Mouse (Mus musculus) hindbrain, embryonic 12.5 days (tissue): ENCODE measurements around the gene Cenpm. TPM values are rescaled to one million over a fixed set of nuclear protein-coding genes. Genes with fewer than 3 reads are reported as not detected.
A peak's percentile ranks its signal among the peaks of the same experiment; 100 is the strongest.

Experiments
- ATAC-seq: fragments of 200-750 bp; cut with Nextera tagmentation; 2 replicates; pipeline ENCODE4 v1.8.0; 2017; ENCODE audit warnings: moderate TSS enrichment; ENCODE audit not compliant: low FRiP score
- H3K27ac ChIP-seq: fragments of 300-500 bp; sonication (generic); 2 replicates; pipeline ENCODE4 v1.5.1; 2016; ENCODE audit warnings: mild to moderate bottlenecking
- H3K27me3 ChIP-seq: fragments of 300-500 bp; sonication (generic); 2 replicates; pipeline ENCODE4 v1.6.1; 2016; ENCODE audit warnings: mild to moderate bottlenecking
- H3K36me3 ChIP-seq: fragments of 300-500 bp; sonication (generic); 2 replicates; pipeline ENCODE4 v1.6.1; 2016; ENCODE audit warnings: mild to moderate bottlenecking
- H3K4me1 ChIP-seq: fragments of 300-500 bp; sonication (generic); 2 replicates; pipeline ENCODE4 v1.6.1; 2016
- H3K4me2 ChIP-seq: fragments of 300-500 bp; sonication (generic); replicated peaks from 2 replicates; pipeline ENCODE4 v1.6.1; 2016; ENCODE audit warnings: mild to moderate bottlenecking
- H3K4me3 ChIP-seq: fragments of 300-500 bp; sonication (generic); 2 replicates; pipeline ENCODE4 v1.5.1; 2016; ENCODE audit warnings: mild to moderate bottlenecking
- H3K9ac ChIP-seq: fragments of 300-500 bp; sonication (generic); 2 replicates; pipeline ENCODE4 v1.6.1; 2016; ENCODE audit warnings: mild to moderate bottlenecking, moderate library complexity
- H3K9me3 ChIP-seq: fragments of 300-500 bp; sonication (generic); replicated peaks from 2 replicates; pipeline ENCODE4 v1.6.1; 2016; ENCODE audit warnings: mild to moderate bottlenecking
- WGBS: fragments of 180-500 bp; shearing (Covaris S2); methylation state at CpG from one replicate; pipeline ENCODE4 v1.1.7; 2016; 5-methylcytosine and 5-hydroxymethylcytosine counted together
- polyA plus RNA-seq: library from polyadenylated mRNA; unstranded; fragments of >200 nt; fragmentation: Nextera tagmentation; extraction: Ambion mirVana; gene quantifications from 2 replicates; pipeline ENCODE4 v1.2.1, GENCODE M21; 2016

Cenpm gene
- polyA plus RNA-seq, 1 experiment from 2014 or later = 51.1 TPM

DNA sequence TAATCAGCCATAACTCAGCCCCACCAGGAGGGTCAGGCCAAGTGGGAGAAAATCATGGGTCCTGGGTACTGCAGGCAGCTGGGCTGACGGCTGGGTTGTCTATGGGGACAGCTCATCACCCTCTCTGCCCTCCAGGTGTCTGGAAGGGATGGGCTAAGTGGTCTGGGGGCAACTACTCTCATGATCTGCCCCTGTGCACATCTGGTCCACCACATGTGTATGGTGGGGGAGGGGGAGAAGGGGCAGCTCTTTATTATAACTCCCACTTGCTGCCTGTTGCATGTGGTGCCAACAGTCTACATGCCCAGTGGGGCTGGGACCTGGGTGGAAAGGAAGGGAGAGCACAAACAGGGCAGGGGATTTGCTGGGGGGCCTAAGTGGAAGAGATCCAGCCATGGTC, 33.7 kb downstream of the Cenpm start:
- Histone ChIP-seq H3K27ac (no peak overlapping the region), H3K36me3 (0 out of 2 replicates have a peak, but pooled peaks cover under 1% of the 10 kb centered on the region), H3K4me1 (peaks cover 41% of the 10 kb centered on the region), H3K9ac (no peak overlapping the region), H3K9me3 (no peaks in the 10 kb centered on the region), H3K27me3 (peaks cover 98% of the 10 kb centered on the region), H3K4me2 (no peak overlapping the region), H3K4me3 (0 out of 2 replicates have a peak overlapping the region, but pooled peaks have one; percentile 40)
- ATAC-seq = no peak
- 47% methylated on average over 1 of the region's 1 CpGs for WGBS

DNA sequence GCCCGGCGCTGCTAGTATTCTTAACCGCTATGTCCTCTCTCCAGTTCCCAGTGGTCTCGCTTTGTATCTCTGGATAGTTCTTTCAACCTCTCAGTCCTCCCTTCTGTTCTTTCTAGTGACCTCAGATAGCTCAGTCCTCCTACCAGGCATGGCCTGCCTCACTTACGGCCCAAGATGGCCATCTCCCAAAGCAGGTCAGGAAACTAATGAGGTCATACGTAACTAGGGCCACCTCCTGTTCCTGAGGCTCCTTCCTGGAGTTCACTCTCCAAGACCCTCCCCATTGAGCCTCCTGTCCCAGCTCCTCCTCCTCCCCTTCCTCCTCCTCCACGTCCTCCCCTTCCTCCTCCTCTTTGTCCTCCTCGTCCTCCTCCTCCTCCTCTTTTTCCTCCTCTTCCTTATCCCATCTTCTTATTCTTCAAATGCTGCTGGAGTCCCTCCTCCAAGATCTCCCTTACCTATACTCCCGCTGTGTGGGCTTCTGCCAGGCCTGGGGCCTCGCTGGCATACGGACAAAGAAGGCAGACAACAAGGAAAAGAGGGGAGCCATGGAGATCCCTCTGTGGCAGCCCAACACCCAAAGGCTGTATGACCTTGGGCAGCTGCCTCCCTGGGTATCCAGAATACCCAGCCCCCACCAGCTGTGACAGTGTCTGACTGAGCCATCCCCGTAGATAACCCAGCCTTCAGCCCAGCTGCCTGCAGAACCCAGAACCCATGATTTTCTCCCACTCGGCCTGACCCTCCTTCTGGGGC, 35.1 kb downstream of the Cenpm start:
- WGBS = 78% methylated on average over 13 of the region's 13 CpGs
- no peak overlapping the region for H3K4me2 ChIP-seq
- peaks cover 12% of the 10 kb centered on the region for H3K36me3 ChIP-seq
- no peak overlapping the region for H3K9ac ChIP-seq
- H3K27ac ChIP-seq = no peak overlapping the region
- H3K27me3 ChIP-seq = peaks cover 96% of the 10 kb centered on the region
- no peaks in the 10 kb centered on the region for H3K9me3 ChIP-seq
- H3K4me1 ChIP-seq = peaks cover 41% of the 10 kb centered on the region
- H3K4me3 ChIP-seq = no peak overlapping the region
- ATAC-seq = no peak

DNA sequence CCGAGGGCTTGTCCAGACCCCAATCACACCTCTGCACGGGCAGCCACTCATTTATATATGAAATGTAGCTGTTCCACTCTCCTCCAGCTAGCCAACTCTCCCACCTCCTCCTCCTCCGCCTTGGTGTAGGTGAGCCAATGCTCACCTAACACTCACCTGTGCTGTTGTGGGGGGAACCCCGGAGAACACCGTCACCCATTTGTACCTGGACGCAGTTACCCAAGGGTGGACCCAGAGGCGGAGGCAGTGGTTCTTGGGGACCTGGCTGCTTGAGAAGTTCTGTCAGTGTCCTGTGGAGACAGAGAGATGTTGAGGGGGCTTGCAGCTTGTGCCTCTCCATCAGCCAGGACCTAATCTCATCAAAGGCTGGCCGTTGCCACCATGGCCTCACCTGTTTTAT, 36.2 kb downstream of the Cenpm start:
- no peak overlapping the region for H3K4me3 ChIP-seq
- no peak overlapping the region for H3K4me2 ChIP-seq
- peaks cover 46% of the 10 kb centered on the region for H3K4me1 ChIP-seq
- H3K9me3 ChIP-seq = no peaks in the 10 kb centered on the region
- H3K27me3 ChIP-seq = peaks cover 86% of the 10 kb centered on the region
- H3K27ac ChIP-seq = no peak overlapping the region
- no peak for ATAC-seq
- WGBS = 81% methylated on average over 8 of the region's 8 CpGs
- H3K9ac ChIP-seq = no peak overlapping the region
- H3K36me3 ChIP-seq = peaks cover 22% of the 10 kb centered on the region

DNA sequence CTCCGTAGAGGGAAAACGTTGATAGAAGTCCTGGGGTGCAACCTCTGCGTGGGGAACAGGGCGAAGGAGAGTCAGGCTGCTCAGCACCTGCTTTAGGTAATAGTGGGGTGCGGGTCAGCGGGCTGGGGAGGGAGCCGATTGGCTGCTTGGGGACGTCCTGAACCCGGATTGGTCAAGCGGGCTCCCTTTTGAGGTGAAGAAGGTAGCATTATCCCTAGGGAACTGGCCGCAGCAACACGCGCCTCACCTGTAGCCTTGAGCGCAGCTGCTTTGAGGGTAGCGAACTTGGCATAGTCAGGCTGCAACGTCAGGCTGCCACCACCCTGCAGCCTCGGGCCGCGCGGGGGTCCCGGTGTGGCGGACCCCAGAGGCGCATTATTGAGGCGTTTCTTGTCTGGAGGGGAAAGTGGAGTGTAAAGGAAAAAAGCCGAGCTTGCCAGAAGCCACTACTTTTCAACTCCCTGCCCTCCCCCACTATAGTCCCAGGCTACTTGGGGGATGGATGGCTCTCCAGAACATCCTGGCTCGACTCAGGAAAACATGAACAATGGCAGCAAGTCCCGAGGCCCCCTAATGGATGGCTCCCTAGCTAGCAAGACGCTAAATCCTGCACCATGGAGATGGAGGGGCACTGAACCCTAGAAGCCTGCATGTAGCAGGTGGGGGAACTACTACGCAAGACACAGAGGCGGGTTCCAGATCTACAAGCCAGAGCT, 36.9 kb downstream of the Cenpm start:
- H3K27me3 ChIP-seq = peaks cover 80% of the 10 kb centered on the region

DNA sequence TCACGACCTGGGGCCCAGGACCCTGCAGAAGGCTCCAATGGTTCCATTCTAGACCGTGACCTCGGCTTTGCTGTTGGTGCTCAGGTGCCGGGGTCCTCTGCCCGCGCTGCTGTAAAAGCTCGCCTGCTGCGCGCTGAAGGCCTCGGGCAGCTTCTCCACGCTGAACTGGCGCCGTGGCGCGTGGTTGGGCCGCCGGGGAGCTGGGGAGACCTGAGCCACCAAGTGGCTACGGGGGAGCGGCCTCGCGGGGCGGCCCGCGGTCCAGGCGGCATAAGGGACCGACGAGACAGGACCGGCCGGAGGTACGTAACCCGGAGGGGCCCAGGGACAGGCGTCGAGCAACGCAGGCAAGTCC, 37.5 kb downstream of the Cenpm start:
- WGBS = 9% methylated on average over 34 of the region's 34 CpGs
- ATAC-seq = no peak
- peaks cover 74% of the 10 kb centered on the region for H3K27me3 ChIP-seq
- peak overlapping the region; percentile 15; the same call in 1 of the 2 replicates for H3K4me2 ChIP-seq
- H3K27ac ChIP-seq = no peak overlapping the region
- H3K9ac ChIP-seq = peak overlapping the region; percentile 0; the same call in 1 of the 2 replicates
- no peaks in the 10 kb centered on the region for H3K9me3 ChIP-seq
- no peak overlapping the region for H3K4me3 ChIP-seq
- H3K4me1 ChIP-seq = peaks cover 36% of the 10 kb centered on the region
- peaks cover 35% of the 10 kb centered on the region for H3K36me3 ChIP-seq

More for the DNA sequence above, 36.9 kb downstream of the Cenpm start:
- no peak overlapping the region for H3K4me3 ChIP-seq
- no peak for ATAC-seq
- peak overlapping the region; percentile 15; the same call in 1 of the 2 replicates for H3K4me2 ChIP-seq
- H3K27ac ChIP-seq = no peak overlapping the region
- 16% methylated on average over 30 of the region's 30 CpGs for WGBS
- H3K36me3 ChIP-seq = peaks cover 29% of the 10 kb centered on the region
- peaks cover 41% of the 10 kb centered on the region for H3K4me1 ChIP-seq
- H3K9ac ChIP-seq = peak overlapping the region; percentile 0; the same call in 1 of the 2 replicates
- H3K9me3 ChIP-seq = no peaks in the 10 kb centered on the region

DNA sequence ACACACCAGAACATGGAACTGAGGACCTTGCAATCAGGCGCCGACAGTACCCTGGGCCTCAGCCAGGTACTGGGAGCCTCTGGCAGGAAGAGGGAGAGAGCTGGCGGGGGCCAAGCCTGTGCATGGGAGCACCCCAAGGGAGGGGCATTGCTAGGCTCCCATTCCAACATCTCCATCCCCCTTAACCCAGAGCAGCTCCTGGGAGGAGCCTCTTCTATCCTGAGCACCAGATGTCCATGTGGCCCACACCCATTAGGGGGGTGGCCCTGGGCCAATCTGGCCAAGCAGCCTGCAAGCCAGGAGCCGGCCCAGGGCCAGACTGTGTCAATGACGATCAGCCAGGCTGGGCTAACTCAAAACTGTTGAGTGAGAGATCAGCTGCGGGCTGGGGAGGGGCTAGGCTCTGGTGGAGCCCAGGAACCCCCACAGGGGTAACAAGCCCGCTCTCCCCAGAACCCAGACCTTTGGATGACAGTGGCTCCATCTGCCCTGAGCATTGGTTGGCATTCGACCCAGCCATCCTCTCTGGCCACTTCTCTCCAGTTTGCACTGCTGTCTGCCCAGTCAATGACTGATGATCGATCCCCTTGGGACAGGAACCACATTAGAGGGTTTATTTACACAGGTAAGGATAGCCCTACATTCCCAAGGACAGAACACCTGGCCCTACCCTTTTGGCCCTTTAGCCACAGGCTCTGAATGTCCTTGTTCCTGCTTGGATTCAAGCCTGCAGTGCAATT, 38.0 kb downstream of the Cenpm start:
- H3K36me3 ChIP-seq = peaks cover 40% of the 10 kb centered on the region
- peaks cover 68% of the 10 kb centered on the region for H3K27me3 ChIP-seq
- no peak overlapping the region for H3K27ac ChIP-seq
- H3K9ac ChIP-seq = no peak overlapping the region; the same call in 1 of the 2 replicates
- peaks cover 30% of the 10 kb centered on the region for H3K4me1 ChIP-seq
- no peak overlapping the region for H3K4me3 ChIP-seq
- no peaks in the 10 kb centered on the region for H3K9me3 ChIP-seq
- 57% methylated on average over 9 of the region's 9 CpGs for WGBS
- no peak overlapping the region for H3K4me2 ChIP-seq
- peak; percentile 53 for ATAC-seq

DNA sequence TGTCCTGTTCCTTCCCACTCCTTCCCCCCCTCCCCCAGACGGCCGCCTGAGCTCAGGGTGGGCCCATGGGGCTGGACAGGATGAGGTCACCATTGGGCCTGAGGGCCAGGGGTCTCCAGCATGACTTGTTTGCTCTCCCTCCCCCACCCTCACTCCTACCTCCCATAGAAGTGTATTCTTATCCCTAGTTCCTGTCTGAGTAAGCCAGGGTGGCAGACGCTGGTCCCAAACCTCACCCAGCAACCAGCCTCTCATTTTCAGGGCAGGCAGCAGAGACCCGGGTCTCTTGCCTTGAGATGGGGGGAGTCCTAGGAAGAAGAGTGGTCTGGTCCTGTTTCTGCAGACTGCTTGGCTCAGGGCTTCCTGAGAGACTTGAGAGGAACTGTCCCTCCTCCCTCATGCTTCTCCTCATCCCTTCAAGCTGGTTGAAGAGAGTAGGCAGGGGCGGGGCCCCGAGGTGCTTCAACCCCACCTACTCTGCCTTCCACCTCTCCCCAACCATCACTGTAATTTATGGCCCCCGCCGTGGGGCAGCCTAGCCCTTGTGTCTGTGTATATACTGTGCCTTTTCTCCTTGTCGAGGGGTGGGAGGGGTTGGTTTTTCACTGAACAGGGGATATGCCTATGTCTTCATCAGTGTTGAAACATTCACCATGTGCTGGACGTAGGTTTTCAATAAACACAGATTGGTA, 39.7 kb downstream of the Cenpm start:
- no peaks in the 10 kb centered on the region for H3K9me3 ChIP-seq
- ATAC-seq = no peak
- H3K27me3 ChIP-seq = peaks cover 51% of the 10 kb centered on the region
- no peak overlapping the region for H3K27ac ChIP-seq
- peaks cover 26% of the 10 kb centered on the region for H3K4me1 ChIP-seq
- H3K9ac ChIP-seq = no peak overlapping the region
- H3K4me2 ChIP-seq = no peak overlapping the region
- WGBS = 65% methylated on average over 10 of the region's 10 CpGs
- H3K36me3 ChIP-seq = peaks cover 55% of the 10 kb centered on the region
- H3K4me3 ChIP-seq = no peak overlapping the region

DNA sequence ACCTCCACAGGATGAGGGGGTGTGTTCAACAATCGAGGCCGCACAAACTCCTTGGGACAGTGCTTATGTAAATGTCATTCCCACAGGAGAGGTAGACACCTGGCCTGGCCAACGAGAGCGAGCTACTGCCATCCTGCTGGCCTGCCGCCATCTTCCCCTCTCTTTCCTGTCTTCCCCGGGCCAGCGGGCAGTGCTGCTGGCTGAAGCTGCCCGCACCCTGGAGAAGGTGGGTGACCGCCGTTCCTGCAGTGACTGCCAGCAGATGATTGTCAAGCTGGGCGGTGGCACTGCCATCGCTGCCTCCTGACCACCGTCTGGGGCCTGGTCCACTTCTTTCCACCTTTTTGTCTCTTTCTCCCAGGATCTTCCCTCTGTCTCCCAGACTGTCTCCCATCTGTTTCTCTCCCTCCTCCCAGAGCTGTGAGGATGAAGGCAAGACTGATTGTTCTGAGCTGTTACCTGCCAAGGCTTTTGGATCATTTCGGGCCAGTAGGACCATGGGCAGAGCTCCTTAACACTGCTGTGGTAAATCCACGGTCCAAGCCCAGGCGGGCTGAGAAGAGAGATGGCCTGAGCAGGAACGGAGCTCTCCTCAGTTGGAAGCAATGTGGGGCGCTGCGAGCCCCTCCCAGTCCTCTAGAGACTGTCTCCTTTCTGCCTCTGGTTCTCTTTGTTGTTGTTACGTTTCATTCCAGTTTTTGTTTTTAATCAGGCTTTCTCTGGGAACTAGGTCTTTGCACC, 40.8 kb downstream of the Cenpm start:
- Histone ChIP-seq H3K9ac (no peak overlapping the region), H3K9me3 (no peaks in the 10 kb centered on the region), H3K27me3 (peaks cover 41% of the 10 kb centered on the region), H3K4me1 (peaks cover 26% of the 10 kb centered on the region), H3K4me3 (no peak overlapping the region), H3K27ac (peak overlapping the region; percentile 17; the same call in 1 of the 2 replicates), H3K36me3 (peaks cover 65% of the 10 kb centered on the region), H3K4me2 (no peak overlapping the region)
- 73% methylated on average over 20 of the region's 20 CpGs for WGBS
- ATAC-seq = no peak

DNA sequence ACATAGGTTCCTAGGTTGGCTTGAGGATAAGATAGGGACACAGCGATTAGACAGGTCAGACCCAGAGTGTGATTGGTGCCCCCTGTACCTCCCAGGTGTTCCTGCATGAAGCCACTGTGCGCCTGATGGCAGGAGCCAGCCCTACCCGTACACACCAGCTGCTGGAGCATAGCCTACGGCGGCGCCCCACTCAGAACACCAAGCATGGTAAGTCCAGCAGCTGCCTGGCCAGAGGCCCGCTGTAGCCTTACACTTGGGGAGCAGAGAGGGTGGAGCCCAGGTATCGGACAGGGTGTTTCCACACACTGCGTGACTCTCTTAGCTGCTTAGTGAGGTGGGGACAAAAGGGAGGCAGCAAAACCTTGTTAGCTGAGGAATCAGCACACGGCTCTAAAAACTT, 41.5 kb downstream of the Cenpm start:
- Histone ChIP-seq H3K36me3 (peaks cover 72% of the 10 kb centered on the region), H3K27ac (no peak overlapping the region)
- WGBS = 92% methylated on average over 10 of the region's 10 CpGs

DNA sequence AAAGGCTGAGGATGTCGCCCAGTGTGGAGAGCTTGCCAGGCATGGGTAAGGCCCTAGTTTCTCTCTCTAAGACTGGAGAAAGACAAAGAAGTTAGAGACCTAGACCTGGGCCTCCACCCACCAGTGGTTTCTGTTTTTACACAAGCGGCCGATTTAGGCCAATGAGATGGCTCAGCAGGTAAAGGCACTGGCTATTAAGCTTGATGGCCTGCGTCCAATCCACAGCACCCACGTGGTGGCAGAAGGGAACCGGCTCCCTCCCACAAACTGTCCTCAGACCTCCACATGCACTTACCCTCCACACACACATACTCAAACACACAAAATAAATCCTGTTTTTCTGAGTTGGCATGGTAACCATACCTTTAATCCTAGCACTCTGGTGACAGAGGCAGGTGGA, 42.5 kb downstream of the Cenpm start:
- Histone ChIP-seq H3K4me1 (peaks cover 20% of the 10 kb centered on the region), H3K27ac (no peak overlapping the region), H3K36me3 (peaks cover 82% of the 10 kb centered on the region), H3K9me3 (no peaks in the 10 kb centered on the region), H3K4me3 (no peak overlapping the region), H3K9ac (no peak overlapping the region), H3K27me3 (peaks cover 24% of the 10 kb centered on the region), H3K4me2 (no peak overlapping the region)
- ATAC-seq = no peak
- WGBS = 93% methylated on average over 6 of the region's 6 CpGs

More for the DNA sequence above, 41.5 kb downstream of the Cenpm start:
- H3K9me3 ChIP-seq = no peaks in the 10 kb centered on the region
- no peak overlapping the region for H3K4me2 ChIP-seq
- H3K4me3 ChIP-seq = no peak overlapping the region
- no peak overlapping the region; the same call in 1 of the 2 replicates for H3K9ac ChIP-seq
- H3K27me3 ChIP-seq = peaks cover 34% of the 10 kb centered on the region
- peaks cover 26% of the 10 kb centered on the region for H3K4me1 ChIP-seq
- no peak for ATAC-seq

DNA sequence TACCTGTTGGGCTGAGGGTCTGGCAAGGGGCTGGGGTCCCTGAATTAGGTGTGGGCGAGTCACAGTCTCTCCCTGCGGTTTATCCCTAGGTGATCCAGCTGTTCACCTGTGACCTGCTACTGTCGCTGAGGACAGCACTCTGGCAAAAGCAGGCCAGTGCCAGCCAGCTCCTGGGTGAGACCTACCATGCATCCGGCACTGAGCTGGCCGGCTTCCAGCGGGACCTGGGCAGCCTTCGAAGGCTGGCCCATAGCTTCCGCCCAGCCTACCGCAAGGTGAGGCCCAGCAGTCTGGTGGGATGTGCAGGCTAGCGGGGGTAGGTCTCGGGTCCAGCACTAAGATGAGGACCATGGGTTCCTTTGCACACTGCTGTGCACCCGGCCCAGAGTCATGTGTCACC, 45.0 kb downstream of the Cenpm start:
- Histone ChIP-seq H3K4me2 (no peak overlapping the region), H3K4me3 (no peak overlapping the region), H3K36me3 (peaks cover 94% of the 10 kb centered on the region), H3K27me3 (no peaks in the 10 kb centered on the region), H3K9me3 (no peaks in the 10 kb centered on the region), H3K9ac (no peak overlapping the region), H3K4me1 (peaks cover 6% of the 10 kb centered on the region; the same call in 1 of the 2 replicates), H3K27ac (no peak overlapping the region)
- no peak for ATAC-seq
- WGBS = 92% methylated on average over 12 of the region's 12 CpGs
